Mouse (Mus musculus): Measurements from ENCODE around the gene Gm17428. TPM values are rescaled to one million over a fixed set of nuclear protein-coding genes. Genes with fewer than 3 reads are reported as not detected.

Gm17428 gene
- not detected in 2 replicates for polyA plus RNA-seq (2012; rRNA removed)

GRCm38 (mm10) chr14:54976633-54977032 is at the start of gene Gm17428:
TSS of gene Gm17428 (plus strand) at chr14:54976933.
- peaks cover 2% of the 10 kb centered on the region; the same call in 1 of the 2 replicates for H3K4me1 ChIP-seq (ENCODE audit: control insufficient read depth, insufficient read depth, low read length)
- TF ChIP-seq CTCF (IDR thresholded peaks at IDR 0.05; ENCODE audit: extremely low read depth, insufficient read depth, low read length): no peak
- no peak for TF ChIP-seq POLR2A (IDR thresholded peaks at IDR 0.05; ENCODE audit: extremely low read depth, insufficient read depth, low read length)
- no peak within 1 kb of the TSS for H3K27ac ChIP-seq (ENCODE audit: insufficient read depth, low read length)
- no peak within 1 kb of the TSS for H3K4me3 ChIP-seq (ENCODE audit: insufficient read depth, low read length)

- Histone ChIP-seq H3K4me1 (ENCODE audit: control insufficient read depth, insufficient read depth, low read length) (no peaks in the 10 kb centered on the region), H3K4me3 (ENCODE audit: insufficient read depth, low read length) (no peak overlapping the region; the same call in 1 of the 2 replicates), H3K27ac (ENCODE audit: insufficient read depth, low read length) (0 out of 2 replicates have a peak overlapping the region, but pooled peaks have one; percentile 54)
- TF ChIP-seq CTCF (IDR thresholded peaks at IDR 0.05; ENCODE audit: extremely low read depth, insufficient read depth, low read length): no peak
- no peak for TF ChIP-seq POLR2A (IDR thresholded peaks at IDR 0.05; ENCODE audit: extremely low read depth, insufficient read depth, low read length)
Observed at GRCm38 (mm10) chr14:54927296-54927695, 49.4 kb upstream of the Gm17428 start.

- H3K27ac ChIP-seq (ENCODE audit: insufficient read depth, low read length): no peak overlapping the region
- TF ChIP-seq CTCF (IDR thresholded peaks at IDR 0.05; ENCODE audit: extremely low read depth, insufficient read depth, low read length): no peak
Observed at GRCm38 (mm10) chr14:54929801-54930200, 46.9 kb upstream of the Gm17428 start.

GRCm38 (mm10) chr14:54930431-54930830 is 46.3 kb upstream of the Gm17428 start:
- H3K4me1 ChIP-seq (ENCODE audit: control insufficient read depth, insufficient read depth, low read length): no peaks in the 10 kb centered on the region
- TF ChIP-seq POLR2A (IDR thresholded peaks at IDR 0.05; ENCODE audit: extremely low read depth, insufficient read depth, low read length) (no peak), CTCF (IDR thresholded peaks at IDR 0.05; ENCODE audit: extremely low read depth, insufficient read depth, low read length) (no peak)
- H3K4me3 ChIP-seq (ENCODE audit: insufficient read depth, low read length): no peak overlapping the region
- H3K27ac ChIP-seq (ENCODE audit: insufficient read depth, low read length): no peak overlapping the region

More at GRCm38 (mm10) chr14:54929801-54930200, 46.9 kb upstream of the Gm17428 start:
- Histone ChIP-seq H3K4me3 (ENCODE audit: insufficient read depth, low read length) (no peak overlapping the region), H3K4me1 (ENCODE audit: control insufficient read depth, insufficient read depth, low read length) (no peaks in the 10 kb centered on the region)

DNA sequence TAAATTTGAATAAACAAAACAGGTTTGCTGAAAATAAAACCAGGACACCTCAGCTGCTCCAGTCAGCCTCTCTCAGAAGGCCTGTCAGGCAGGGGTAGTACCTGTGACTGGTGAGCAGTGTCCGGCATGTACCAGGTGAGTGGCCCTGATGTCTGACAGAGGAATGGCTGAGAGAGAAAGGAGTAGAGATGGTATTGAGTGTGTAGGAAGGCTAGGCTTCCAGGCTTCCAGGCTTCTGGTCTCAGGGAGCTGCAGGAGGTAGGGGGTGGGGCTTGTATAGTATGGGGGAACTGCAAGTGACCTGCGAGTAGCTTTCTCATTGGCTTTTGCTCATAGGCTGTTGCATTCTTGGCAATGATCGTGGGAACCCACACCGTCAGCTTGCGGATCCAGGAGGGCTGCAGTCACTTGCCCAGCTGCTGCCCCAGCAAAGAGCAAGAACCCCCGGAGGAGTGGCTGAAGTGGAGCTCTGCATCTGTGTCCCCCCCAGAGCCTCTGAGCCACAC is 44.0 kb upstream of the Gm17428 start, which contains the start of gene Il25:
Il25 (plus strand) TSS at position 51 of the 506 bp plus-strand sequence.
- Histone ChIP-seq H3K27ac (ENCODE audit: insufficient read depth, low read length) (no peak within 1 kb of the TSS), H3K4me3 (ENCODE audit: insufficient read depth, low read length) (no peak within 1 kb of the TSS), H3K4me1 (ENCODE audit: control insufficient read depth, insufficient read depth, low read length) (no peaks in the 10 kb centered on the region)
- TF ChIP-seq CTCF (IDR thresholded peaks at IDR 0.05; ENCODE audit: extremely low read depth, insufficient read depth, low read length) (no peak), POLR2A (IDR thresholded peaks at IDR 0.05; ENCODE audit: extremely low read depth, insufficient read depth, low read length) (no peak)

- Histone ChIP-seq H3K4me1 (ENCODE audit: control insufficient read depth, insufficient read depth, low read length) (no peaks in the 10 kb centered on the region), H3K27ac (ENCODE audit: insufficient read depth, low read length) (peak within 1 kb of the TSS; percentile 92), H3K4me3 (ENCODE audit: insufficient read depth, low read length) (peak within 1 kb of the TSS; percentile 23)
- TF ChIP-seq CTCF (IDR thresholded peaks at IDR 0.05; ENCODE audit: extremely low read depth, insufficient read depth, low read length): no peak
- no peak; the same call in 1 of the 2 replicates for TF ChIP-seq POLR2A (IDR thresholded peaks at IDR 0.05; ENCODE audit: extremely low read depth, insufficient read depth, low read length)
Observed at GRCm38 (mm10) chr14:54935904-54936830, 40.6 kb upstream of the Gm17428 start, which contains the start of gene Cmtm5. TSS of gene Cmtm5 (plus strand) at chr14:54936261.

DNA sequence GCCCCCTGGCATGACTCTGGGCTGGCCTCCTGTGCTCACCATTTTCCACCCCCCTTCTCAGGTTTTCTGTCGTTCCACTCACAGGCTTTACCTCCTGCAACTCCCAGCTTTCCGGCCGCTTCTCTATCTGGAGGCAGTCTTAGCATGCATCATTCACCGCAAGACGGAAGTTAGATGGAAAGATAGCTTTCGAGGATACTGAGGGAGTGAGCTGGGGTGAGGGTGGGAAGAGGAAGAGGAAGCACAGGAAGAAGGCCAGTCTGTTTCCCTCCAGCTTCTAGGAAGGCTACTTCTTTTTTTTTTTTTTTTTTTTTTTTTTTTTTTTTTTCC is 39.9 kb upstream of the Gm17428 start:
- Histone ChIP-seq H3K4me3 (ENCODE audit: insufficient read depth, low read length) (peak overlapping the region; percentile 23), H3K4me1 (ENCODE audit: control insufficient read depth, insufficient read depth, low read length) (no peaks in the 10 kb centered on the region), H3K27ac (ENCODE audit: insufficient read depth, low read length) (peak overlapping the region; percentile 92; the same call in 1 of the 2 replicates)
- no peak for TF ChIP-seq POLR2A (IDR thresholded peaks at IDR 0.05; ENCODE audit: extremely low read depth, insufficient read depth, low read length)
- TF ChIP-seq CTCF (IDR thresholded peaks at IDR 0.05; ENCODE audit: extremely low read depth, insufficient read depth, low read length): no peak

DNA sequence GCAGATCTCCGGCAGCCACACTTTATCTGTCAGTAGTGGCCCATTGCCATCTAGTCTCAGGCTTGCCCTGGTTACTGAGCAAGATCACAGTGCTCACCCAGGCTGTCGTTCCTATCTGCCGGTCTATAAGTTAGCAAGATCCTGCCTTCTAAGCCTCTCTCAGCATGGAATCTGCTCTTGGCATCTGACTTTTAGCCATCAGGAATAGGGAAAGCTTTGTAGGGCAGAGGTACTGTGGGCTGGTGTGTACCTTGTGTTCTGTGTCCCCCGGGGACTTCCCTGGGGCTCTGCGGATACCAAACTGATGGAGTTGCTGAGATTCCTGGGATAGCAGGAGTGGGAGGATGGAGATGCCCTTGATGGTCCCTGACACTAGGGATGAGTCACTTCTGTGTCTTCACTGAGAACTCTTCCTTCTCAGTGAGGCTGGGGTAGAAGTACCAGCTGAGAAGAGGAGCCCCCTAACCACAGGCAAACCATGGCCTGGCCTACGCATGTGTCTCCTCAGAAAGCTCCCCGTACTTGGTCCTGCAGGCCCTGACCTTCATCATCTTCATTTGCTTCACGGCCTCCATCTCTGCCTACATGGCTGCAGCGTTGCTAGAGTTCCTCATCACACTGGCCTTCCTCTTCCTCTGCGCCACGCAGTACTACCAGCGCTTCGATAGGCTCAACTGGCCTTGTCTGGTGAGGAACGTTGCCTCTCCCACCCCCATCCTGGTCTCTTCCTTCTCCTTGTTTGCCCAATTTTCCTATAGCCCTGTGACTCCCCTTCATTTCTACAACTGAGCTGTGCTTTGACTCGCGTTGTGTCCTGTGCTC is 39.2 kb upstream of the Gm17428 start:
- Histone ChIP-seq H3K4me3 (ENCODE audit: insufficient read depth, low read length) (peak overlapping the region; percentile 23), H3K4me1 (ENCODE audit: control insufficient read depth, insufficient read depth, low read length) (no peaks in the 10 kb centered on the region), H3K27ac (ENCODE audit: insufficient read depth, low read length) (0 out of 2 replicates have a peak overlapping the region, but pooled peaks have one; percentile 29)
- TF ChIP-seq POLR2A (IDR thresholded peaks at IDR 0.05; ENCODE audit: extremely low read depth, insufficient read depth, low read length): no peak
- no peak for TF ChIP-seq CTCF (IDR thresholded peaks at IDR 0.05; ENCODE audit: extremely low read depth, insufficient read depth, low read length)

Data from cortical plate, adult 2 months (tissue).